Mouse (Mus musculus) heart, postnatal 14 days (tissue): ENCODE results near the gene Nktr. TPM values are rescaled to one million over a fixed set of nuclear protein-coding genes. Genes with fewer than 3 reads are reported as not detected.

Experiments used
- DNase-seq, 2 experiments: peaks; one replicate each; pipeline ENCODE4 v3.0.0; 2021 to 2022
- intact Hi-C: fragments of 180-260 bp; cut with DNase I; formaldehyde crosslinking; loops from one replicate; pipeline ENCODE4 v1.15.1; 2025
- total RNA-seq, 2 experiments: library from RNA; stranded (reverse); gene quantifications; 2 replicates each; pipeline ENCODE4 v1.2.3; 2021

Gene Nktr
- total RNA-seq, 2 experiments from 2014 or later: 44.8 to 46.5 TPM

- intact Hi-C loops: no loop called here
- DNase-seq: peak; percentile 87 to 90
Observed at GRCm38 (mm10) chr9:121704646-121705625, 14.0 kb upstream of the Nktr start, which contains the start of gene Sec22c. Gene Sec22c (minus strand): TSS chr9:121705490.

- intact Hi-C loops: no loop called here
Observed at GRCm38 (mm10) chr9:121706029-121706675, 12.8 kb upstream of the Nktr start.

GRCm38 (mm10) chr9:121707801-121708200 is 11.2 kb upstream of the Nktr start:
- intact Hi-C loops: no loop called here
- DNase-seq: no peak

More at GRCm38 (mm10) chr9:121706029-121706675, 12.8 kb upstream of the Nktr start:
- DNase-seq: no peak

- intact Hi-C loops: no loop called here
- DNase-seq: peak in 1 of 2 experiments; percentile 1
Observed at GRCm38 (mm10) chr9:121708506-121709486, 10.2 kb upstream of the Nktr start.

DNA sequence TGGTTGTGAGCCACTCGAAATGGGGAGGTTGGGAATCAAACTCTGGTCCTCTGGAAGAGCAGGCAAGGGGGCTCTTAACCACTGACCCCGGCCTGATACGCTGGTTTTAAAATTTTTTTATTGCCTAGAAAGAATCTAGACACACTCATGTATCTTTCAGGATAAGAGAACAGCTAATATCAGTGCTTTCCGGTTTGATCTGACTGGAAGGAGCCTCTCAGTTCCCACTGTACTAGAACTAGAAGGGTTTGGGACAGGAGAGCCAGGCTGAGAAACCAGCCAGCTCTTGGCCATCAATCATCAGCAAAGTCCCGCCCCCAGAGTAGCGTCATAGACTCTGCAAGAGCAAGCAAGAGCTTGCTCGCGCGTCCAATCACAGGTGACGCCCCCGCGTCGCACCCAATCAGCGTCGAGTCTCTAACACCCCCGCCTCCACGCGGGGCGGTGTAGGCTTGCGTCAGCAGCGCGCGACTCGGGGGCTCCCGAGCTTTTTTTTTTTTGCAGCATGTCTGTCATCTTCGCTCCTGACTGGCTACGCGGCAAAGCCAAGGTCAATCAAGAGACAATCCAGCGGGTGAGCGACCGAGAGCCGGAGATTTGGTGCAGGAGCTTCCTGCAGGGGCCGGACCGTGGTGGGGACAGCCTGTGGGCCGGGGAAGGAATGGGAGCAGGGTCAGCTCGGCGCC is 8.9 kb upstream of the Nktr start, which contains the start of gene Ss18l2:
Gene Ss18l2, plus strand, starts transcription at position 432 of the 686 bp plus-strand sequence.
- peak; percentile 97 to 98 for DNase-seq
- intact Hi-C loops: no loop called here

GRCm38 (mm10) chr9:121710584-121710975 is 8.4 kb upstream of the Nktr start:
- intact Hi-C loops: no loop called here
- DNase-seq: no peak

GRCm38 (mm10) chr9:121717048-121717447 is 1.9 kb upstream of the Nktr start:
- intact Hi-C loops: no loop called here
- DNase-seq: no peak

- DNase-seq: no peak
- intact Hi-C loops: no loop called here
Observed at GRCm38 (mm10) chr9:121718070-121718705, 781 bp upstream of the Nktr start.

GRCm38 (mm10) chr9:121719347-121720331 is 670 bp downstream of the Nktr start:
- peak in 1 of 2 experiments; percentile 70 for DNase-seq
- intact Hi-C loops: no loop called here

- no peak for DNase-seq
- intact Hi-C loops: no loop called here
Observed at GRCm38 (mm10) chr9:121740490-121740889, 21.5 kb downstream of the Nktr start.

GRCm38 (mm10) chr9:121741168-121741567 is 22.2 kb downstream of the Nktr start:
- intact Hi-C loops: no loop called here
- no peak for DNase-seq

- intact Hi-C loops: no loop called here
- DNase-seq: no peak
Observed at GRCm38 (mm10) chr9:121744051-121744450, 25.1 kb downstream of the Nktr start.

DNA sequence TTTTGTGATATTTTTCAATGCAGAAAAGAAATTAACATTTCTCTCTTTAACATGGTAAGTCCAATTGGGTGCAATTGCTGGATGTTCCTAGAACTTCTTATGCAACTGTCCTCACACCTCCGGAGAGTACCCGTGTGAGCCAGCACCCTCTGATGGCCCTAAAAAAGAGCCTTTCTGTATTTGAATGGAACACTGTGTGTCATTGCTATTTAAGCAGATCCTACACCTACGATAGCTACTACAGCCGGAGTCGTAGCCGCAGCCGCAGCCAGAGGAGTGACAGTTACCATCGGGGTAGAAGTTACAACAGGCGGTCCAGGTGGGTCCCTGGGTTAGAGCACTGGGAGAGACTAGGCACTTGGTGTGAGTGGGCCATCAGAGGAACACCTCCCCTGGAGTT is 33.8 kb downstream of the Nktr start:
- intact Hi-C loops: no loop called here

DNA sequence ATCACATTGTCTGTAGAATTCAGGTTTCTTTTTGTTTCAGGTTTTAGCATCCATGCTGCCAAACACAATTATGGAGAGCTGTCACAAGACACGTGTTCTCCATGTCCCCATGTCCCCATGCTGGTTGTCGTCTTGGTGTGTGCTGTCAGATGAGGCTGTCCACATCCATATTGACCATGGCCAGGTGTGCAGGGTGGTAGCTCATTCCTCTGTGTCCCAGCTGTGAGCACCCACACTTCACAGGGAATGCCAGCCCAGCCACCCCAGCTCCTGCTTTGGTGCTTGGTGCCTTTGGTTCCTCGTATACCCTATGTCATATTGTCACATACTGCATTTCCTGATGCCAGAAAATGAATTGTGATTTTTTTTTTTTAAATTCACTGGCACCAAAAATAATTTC is 35.7 kb downstream of the Nktr start:
- DNase-seq: no peak
- intact Hi-C loops: no loop called here

More for the DNA sequence above, 33.8 kb downstream of the Nktr start:
- DNase-seq: no peak

DNA sequence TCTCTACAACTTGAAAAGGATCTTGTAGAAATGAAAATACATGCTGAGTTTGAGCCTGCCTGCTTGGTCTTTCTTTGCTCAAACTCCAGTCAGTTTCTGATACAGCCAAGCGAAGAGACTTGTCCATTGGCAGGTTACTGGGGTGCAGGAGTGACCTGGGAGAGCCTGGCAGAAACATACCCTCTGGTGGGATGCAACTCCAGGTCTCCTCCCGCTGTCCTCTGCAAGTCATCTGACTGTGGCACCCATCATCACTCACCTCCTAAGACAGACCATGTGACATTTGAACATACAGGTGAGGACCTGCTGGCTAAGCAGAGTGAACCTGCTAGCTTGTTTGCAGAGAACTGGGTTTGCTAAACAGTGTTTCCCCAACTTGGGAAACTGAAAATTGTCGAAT is 37.8 kb downstream of the Nktr start:
- DNase-seq: no peak
- intact Hi-C loops: no loop called here

- DNase-seq: peak in 1 of 2 experiments; percentile 43
- intact Hi-C loops: no loop called here
Observed at GRCm38 (mm10) chr9:121757432-121757831, 38.5 kb downstream of the Nktr start.

DNA sequence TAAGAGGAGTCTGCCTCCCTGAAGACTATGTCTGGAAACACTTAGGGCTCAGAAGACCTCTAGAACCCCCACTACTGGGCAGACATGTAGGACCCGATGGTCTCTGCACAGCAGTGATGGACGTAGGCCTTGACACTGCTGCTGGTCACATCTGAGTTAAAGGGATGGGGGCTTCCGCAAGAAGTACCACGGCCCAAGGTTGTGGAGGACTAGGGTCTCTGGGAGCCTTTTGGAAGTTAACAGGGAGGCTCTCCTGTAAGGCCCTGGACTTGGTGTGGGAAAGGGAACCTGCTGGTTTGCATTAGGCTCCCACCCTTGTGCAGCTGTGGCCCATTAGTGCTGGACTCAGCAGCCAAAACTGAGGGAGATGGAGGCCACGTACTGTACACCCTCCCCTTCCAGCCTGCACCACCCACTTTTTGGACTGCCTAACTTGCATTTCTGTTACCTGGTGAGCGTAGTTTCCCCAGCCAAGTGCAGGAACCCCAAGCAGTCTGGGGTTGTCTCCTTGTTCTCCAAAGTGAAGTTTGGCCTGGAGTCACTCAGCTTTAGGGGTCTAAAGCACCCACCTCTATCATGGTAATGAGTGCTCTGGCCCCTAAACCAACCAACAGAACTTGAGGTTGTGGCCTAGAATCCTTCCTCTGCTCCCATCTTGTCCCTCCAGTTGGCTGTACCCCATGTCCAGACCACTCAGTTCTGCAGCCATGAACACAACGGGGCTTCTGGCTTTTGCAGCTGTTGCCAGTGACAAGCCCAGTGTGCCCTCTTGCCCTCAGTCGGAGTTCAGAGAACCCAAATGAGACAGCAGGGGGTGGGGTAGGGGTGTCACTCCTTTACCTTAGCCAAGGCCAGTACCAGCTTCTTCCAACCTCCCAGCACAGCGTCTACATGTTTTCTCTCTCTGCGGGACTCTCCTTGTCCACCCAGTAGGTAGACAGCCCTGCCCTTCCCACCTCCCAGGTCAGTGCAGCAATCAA is 39.2 kb downstream of the Nktr start:
- DNase-seq: no peak
- intact Hi-C loops: no loop called here
